Mouse (Mus musculus) neural tube, embryonic 14.5 days (tissue): ENCODE measurements around the gene Mttp. TPM values are rescaled to one million over a fixed set of nuclear protein-coding genes. Genes with fewer than 3 reads are reported as not detected.

Experiments
- ATAC-seq: fragments of 200-750 bp; cut with Nextera tagmentation; 2 replicates; pipeline ENCODE4 v1.8.0; 2017; ENCODE audit warnings: low read depth, mild to moderate bottlenecking, moderate TSS enrichment, moderate library complexity
- H3K27ac ChIP-seq: fragments of 300-500 bp; sonication (generic); 2 replicates; pipeline ENCODE4 v1.5.1; 2014; ENCODE audit warnings: low read depth, mild to moderate bottlenecking, control low read depth, low read length, moderate library complexity, mixed read lengths
- H3K27me3 ChIP-seq: fragments of 300-500 bp; sonication (generic); 2 replicates; pipeline ENCODE4 v1.6.1; 2014; ENCODE audit warnings: low read length; ENCODE audit not compliant: control insufficient read depth, insufficient read depth
- H3K36me3 ChIP-seq: fragments of 300-500 bp; sonication (generic); 2 replicates; pipeline ENCODE4 v1.6.1; 2014; ENCODE audit warnings: low read length, mixed read lengths; ENCODE audit not compliant: control insufficient read depth, insufficient read depth
- H3K4me1 ChIP-seq: fragments of 300-500 bp; sonication (generic); 2 replicates; pipeline ENCODE4 v1.6.1; 2014; ENCODE audit warnings: low read length; ENCODE audit not compliant: control insufficient read depth, insufficient read depth
- H3K4me2 ChIP-seq: fragments of 300-500 bp; sonication (generic); 2 replicates; pipeline ENCODE4 v1.6.1; 2014; ENCODE audit warnings: mild to moderate bottlenecking, low read depth, low read length, control low read depth
- H3K4me3 ChIP-seq: fragments of 300-500 bp; sonication (generic); 2 replicates; pipeline ENCODE4 v1.5.1; 2014; ENCODE audit warnings: low read depth, low read length, control low read depth, mixed read lengths
- H3K9ac ChIP-seq: fragments of 300-500 bp; sonication (generic); replicated peaks from 2 replicates; pipeline ENCODE4 v1.6.1; 2014; ENCODE audit warnings: low read depth, mild to moderate bottlenecking, control low read depth, low read length, mixed read lengths
- H3K9me3 ChIP-seq: fragments of 300-500 bp; sonication (generic); 2 replicates; pipeline ENCODE4 v1.6.1; 2016; ENCODE audit warnings: low read length; ENCODE audit not compliant: control insufficient read depth
- WGBS: fragments of 180-500 bp; shearing (Covaris S2); extraction: QIAGEN DNeasy Blood & Tissue Kit; methylation state at CpG from one replicate; pipeline ENCODE4 v1.1.7; 2014; 5-methylcytosine and 5-hydroxymethylcytosine counted together
- polyA plus RNA-seq: library from polyadenylated mRNA; unstranded; fragments of >200 nt; fragmentation: Nextera tagmentation; extraction: Ambion mirVana; gene quantifications from 2 replicates; pipeline ENCODE4 v1.2.1, GENCODE M21; 2014

Gene Mttp
- polyA plus RNA-seq, 1 experiment from 2014 or later = 9.0 TPM

- Histone ChIP-seq H3K36me3 (no peaks in the 10 kb centered on the region), H3K4me3 (no peak overlapping the region), H3K9me3 (no peaks in the 10 kb centered on the region), H3K4me2 (no peak overlapping the region), H3K27me3 (no peaks in the 10 kb centered on the region), H3K27ac (no peak overlapping the region), H3K9ac (no peak overlapping the region), H3K4me1 (no peaks in the 10 kb centered on the region)
- WGBS = 61% methylated on average over 4 of the region's 4 CpGs
- no peak for ATAC-seq
Measured at GRCm38 (mm10) chr3:138058226-138058625, 86.5 kb downstream of the Mttp start.

GRCm38 (mm10) chr3:138056976-138057375 lies 87.8 kb downstream of the Mttp start:
- H3K36me3 ChIP-seq = no peaks in the 10 kb centered on the region
- no peak overlapping the region for H3K4me3 ChIP-seq
- H3K4me1 ChIP-seq = no peaks in the 10 kb centered on the region
- no peak overlapping the region for H3K27ac ChIP-seq
- ATAC-seq = no peak
- WGBS = 68% methylated on average over 7 of the region's 7 CpGs
- no peak overlapping the region for H3K4me2 ChIP-seq
- H3K9ac ChIP-seq = no peak overlapping the region
- H3K9me3 ChIP-seq = no peaks in the 10 kb centered on the region
- no peaks in the 10 kb centered on the region for H3K27me3 ChIP-seq

GRCm38 (mm10) chr3:138053969-138054368 lies 90.8 kb downstream of the Mttp start:
- no peak overlapping the region for H3K4me3 ChIP-seq
- H3K36me3 ChIP-seq = no peaks in the 10 kb centered on the region
- no peaks in the 10 kb centered on the region for H3K9me3 ChIP-seq
- ATAC-seq = no peak
- H3K4me1 ChIP-seq = no peaks in the 10 kb centered on the region
- H3K4me2 ChIP-seq = no peak overlapping the region
- no peaks in the 10 kb centered on the region for H3K27me3 ChIP-seq
- WGBS = 49% methylated on average over 4 of the region's 4 CpGs
- H3K9ac ChIP-seq = no peak overlapping the region
- no peak overlapping the region for H3K27ac ChIP-seq

- Histone ChIP-seq H3K27ac (no peak overlapping the region), H3K9me3 (no peaks in the 10 kb centered on the region), H3K27me3 (no peaks in the 10 kb centered on the region), H3K4me3 (no peak overlapping the region), H3K4me2 (no peak overlapping the region), H3K36me3 (no peaks in the 10 kb centered on the region), H3K9ac (no peak overlapping the region), H3K4me1 (no peaks in the 10 kb centered on the region)
- ATAC-seq = no peak
- WGBS = 83% methylated on average over 3 of the region's 3 CpGs
Measured at GRCm38 (mm10) chr3:138051431-138051830, 93.3 kb downstream of the Mttp start.

GRCm38 (mm10) chr3:138050772-138051171 lies 94.0 kb downstream of the Mttp start:
- Histone ChIP-seq H3K36me3 (no peaks in the 10 kb centered on the region), H3K4me1 (no peaks in the 10 kb centered on the region), H3K27me3 (no peaks in the 10 kb centered on the region), H3K4me2 (no peak overlapping the region), H3K27ac (no peak overlapping the region), H3K9me3 (no peaks in the 10 kb centered on the region), H3K4me3 (no peak overlapping the region), H3K9ac (no peak overlapping the region)
- ATAC-seq = 0 out of 2 replicates have a peak, but pooled peaks have one; percentile 11
- WGBS = 37% methylated on average over 11 of the region's 11 CpGs

GRCm38 (mm10) chr3:138049555-138049954 lies 95.2 kb downstream of the Mttp start:
- ATAC-seq = no peak
- no peak overlapping the region for H3K4me3 ChIP-seq
- no peak overlapping the region for H3K27ac ChIP-seq
- 93% methylated on average over 6 of the region's 6 CpGs for WGBS
- H3K4me1 ChIP-seq = no peaks in the 10 kb centered on the region
- H3K4me2 ChIP-seq = no peak overlapping the region
- H3K9ac ChIP-seq = no peak overlapping the region
- no peaks in the 10 kb centered on the region for H3K27me3 ChIP-seq
- no peaks in the 10 kb centered on the region for H3K9me3 ChIP-seq
- no peaks in the 10 kb centered on the region for H3K36me3 ChIP-seq

GRCm38 (mm10) chr3:138043316-138043715 lies 101.5 kb downstream of the Mttp start:
- Histone ChIP-seq H3K27ac (no peak overlapping the region), H3K4me1 (no peaks in the 10 kb centered on the region), H3K4me2 (no peak overlapping the region), H3K27me3 (no peaks in the 10 kb centered on the region), H3K9me3 (no peaks in the 10 kb centered on the region), H3K9ac (no peak overlapping the region), H3K36me3 (no peaks in the 10 kb centered on the region), H3K4me3 (no peak overlapping the region)
- peak; percentile 54; the same call in 1 of the 2 replicates for ATAC-seq
- 61% methylated on average over 7 of the region's 7 CpGs for WGBS

GRCm38 (mm10) chr3:138041591-138042301 lies 103.0 kb downstream of the Mttp start:
- H3K4me2 ChIP-seq = no peak overlapping the region
- H3K27ac ChIP-seq = no peak overlapping the region
- 39% methylated on average over 3 of the region's 3 CpGs for WGBS
- H3K4me1 ChIP-seq = no peaks in the 10 kb centered on the region
- H3K27me3 ChIP-seq = no peaks in the 10 kb centered on the region
- H3K9ac ChIP-seq = no peak overlapping the region
- H3K4me3 ChIP-seq = no peak overlapping the region
- no peaks in the 10 kb centered on the region for H3K9me3 ChIP-seq
- peak; percentile 75; the same call in 1 of the 2 replicates for ATAC-seq
- no peaks in the 10 kb centered on the region for H3K36me3 ChIP-seq

GRCm38 (mm10) chr3:138040938-138041337 lies 103.8 kb downstream of the Mttp start:
- no peak overlapping the region for H3K4me2 ChIP-seq
- 85% methylated on average over 2 of the region's 2 CpGs for WGBS
- H3K36me3 ChIP-seq = no peaks in the 10 kb centered on the region
- no peak overlapping the region for H3K27ac ChIP-seq
- H3K4me3 ChIP-seq = no peak overlapping the region
- no peak overlapping the region for H3K9ac ChIP-seq
- H3K9me3 ChIP-seq = no peaks in the 10 kb centered on the region
- no peaks in the 10 kb centered on the region for H3K27me3 ChIP-seq
- no peak for ATAC-seq
- no peaks in the 10 kb centered on the region for H3K4me1 ChIP-seq
